Mouse (Mus musculus) kidney, adult 2 months (tissue): ENCODE data around the gene Magel2.

Source experiments
- CTCF ChIP-seq: fragments of 200-500 bp; conservative IDR thresholded peaks from 2 replicates; pipeline ENCODE4 v1.5.1; 2011; ENCODE audit warnings: low read depth, mild to moderate bottlenecking, control low read depth, low read length, moderate library complexity, mixed read lengths; ENCODE audit not compliant: insufficient read depth, insufficient read length
- POLR2A ChIP-seq: fragments of 200-500 bp; IDR thresholded peaks from one replicate; pipeline ENCODE4 v1.6.1; 2011; ENCODE audit warnings: low read depth, low read length, control low read depth

- TF ChIP-seq CTCF, result no peak
- no peak for TF ChIP-seq POLR2A
These were observed 38.4 kb downstream of the Magel2 start for GRCm38 (mm10) chr7:62415222-62415621.
